Mouse (Mus musculus): Measurements from ENCODE around the gene Capn2. TPM values are rescaled to one million over a fixed set of nuclear protein-coding genes. Genes with fewer than 3 reads are reported as not detected.

The Capn2 gene
- polyA plus RNA-seq, 1 experiment from 2014 or later: 95.1 TPM

DNA sequence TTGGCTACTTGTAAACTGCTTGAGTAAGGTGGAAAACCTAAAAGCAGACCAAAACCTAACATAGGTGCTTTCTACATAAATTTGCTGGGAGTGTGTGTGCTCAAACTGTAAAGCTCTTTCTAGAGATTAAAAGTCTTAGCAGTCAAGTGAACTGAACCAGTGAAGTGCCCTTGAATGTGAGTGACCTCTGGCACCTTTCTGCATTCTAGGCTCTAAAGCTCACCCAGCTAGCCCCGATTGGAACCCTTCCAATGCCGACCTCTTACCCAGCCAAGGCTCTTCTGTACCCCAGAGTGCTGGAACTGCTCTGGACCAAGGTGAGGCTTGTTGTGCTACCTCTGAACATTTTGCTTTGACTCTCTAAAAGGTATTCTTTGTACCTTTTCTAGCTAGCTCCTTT, 73.3 kb downstream of the Capn2 start:
- Histone ChIP-seq H3K36me3 (peaks cover 47% of the 10 kb centered on the region), H3K9ac (no peak overlapping the region), H3K4me2 (replicated peaks) (no peak overlapping the region), H3K27ac (no peak overlapping the region), H3K27me3 (replicated peaks) (no peaks in the 10 kb centered on the region), H3K4me1 (replicated peaks) (no peaks in the 10 kb centered on the region), H3K4me3 (replicated peaks) (no peak overlapping the region), H3K9me3 (no peaks in the 10 kb centered on the region)
- no peak for ATAC-seq
- 86% methylated on average over 2 of the region's 2 CpGs for WGBS

GRCm38 (mm10) chr1:182441791-182442473, 75.5 kb downstream of the Capn2 start:
- H3K4me3 ChIP-seq (replicated peaks): no peak overlapping the region
- no peak overlapping the region for H3K27ac ChIP-seq
- 87% methylated on average over 18 of the region's 18 CpGs for WGBS
- no peaks in the 10 kb centered on the region for H3K9me3 ChIP-seq
- H3K9ac ChIP-seq: no peak overlapping the region
- no peaks in the 10 kb centered on the region for H3K4me1 ChIP-seq (replicated peaks)
- H3K4me2 ChIP-seq (replicated peaks): no peak overlapping the region
- no peaks in the 10 kb centered on the region for H3K27me3 ChIP-seq (replicated peaks)
- peaks cover 37% of the 10 kb centered on the region for H3K36me3 ChIP-seq
- no peak for ATAC-seq

DNA sequence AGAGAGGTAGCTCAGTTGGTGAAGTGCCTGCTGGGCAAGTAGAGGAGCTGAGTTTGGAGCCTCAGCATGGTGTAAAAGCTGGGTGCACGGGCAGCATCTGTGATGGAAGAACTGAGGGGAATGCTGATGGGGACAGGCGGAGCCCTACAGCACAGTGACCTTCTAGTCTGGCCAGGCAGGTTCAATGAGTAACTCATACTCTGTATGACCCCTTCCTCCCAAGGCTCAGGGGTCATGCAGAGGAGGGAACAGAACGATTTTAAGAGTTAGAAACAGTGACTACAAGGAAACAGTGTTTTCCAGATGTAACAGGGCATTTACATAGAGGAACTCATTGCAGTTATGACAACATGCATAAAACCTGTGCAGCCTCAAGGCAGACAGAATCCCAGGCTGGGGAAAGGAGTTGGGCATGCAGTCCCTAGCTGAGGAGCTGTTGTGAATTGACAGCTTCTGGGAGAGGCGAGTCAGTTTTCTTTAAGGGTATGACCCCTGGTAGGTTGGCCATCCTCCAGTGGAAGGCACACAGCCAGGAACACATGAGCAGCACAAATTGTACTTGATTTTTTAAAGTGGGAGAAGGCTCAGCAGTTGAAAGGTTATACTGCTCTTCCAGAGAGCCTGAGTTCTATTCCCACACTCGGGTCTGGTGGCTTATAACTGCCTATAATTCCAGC, 77.7 kb downstream of the Capn2 start:
- H3K27ac ChIP-seq: no peak overlapping the region
- 64% methylated on average over 5 of the region's 5 CpGs for WGBS
- peaks cover 32% of the 10 kb centered on the region for H3K36me3 ChIP-seq
- H3K4me2 ChIP-seq (replicated peaks): no peak overlapping the region
- no peak overlapping the region for H3K4me3 ChIP-seq (replicated peaks)
- no peaks in the 10 kb centered on the region for H3K27me3 ChIP-seq (replicated peaks)
- no peak overlapping the region for H3K9ac ChIP-seq
- no peaks in the 10 kb centered on the region for H3K9me3 ChIP-seq
- H3K4me1 ChIP-seq (replicated peaks): no peaks in the 10 kb centered on the region
- ATAC-seq: no peak

GRCm38 (mm10) chr1:182436746-182437145, 80.7 kb downstream of the Capn2 start:
- Histone ChIP-seq H3K4me2 (replicated peaks) (no peak overlapping the region), H3K27ac (no peak overlapping the region), H3K4me1 (replicated peaks) (no peaks in the 10 kb centered on the region), H3K27me3 (replicated peaks) (no peaks in the 10 kb centered on the region), H3K36me3 (peaks cover 27% of the 10 kb centered on the region), H3K9me3 (no peaks in the 10 kb centered on the region), H3K9ac (no peak overlapping the region), H3K4me3 (replicated peaks) (no peak overlapping the region)
- ATAC-seq: no peak
- WGBS: 62% methylated on average over 5 of the region's 5 CpGs

DNA sequence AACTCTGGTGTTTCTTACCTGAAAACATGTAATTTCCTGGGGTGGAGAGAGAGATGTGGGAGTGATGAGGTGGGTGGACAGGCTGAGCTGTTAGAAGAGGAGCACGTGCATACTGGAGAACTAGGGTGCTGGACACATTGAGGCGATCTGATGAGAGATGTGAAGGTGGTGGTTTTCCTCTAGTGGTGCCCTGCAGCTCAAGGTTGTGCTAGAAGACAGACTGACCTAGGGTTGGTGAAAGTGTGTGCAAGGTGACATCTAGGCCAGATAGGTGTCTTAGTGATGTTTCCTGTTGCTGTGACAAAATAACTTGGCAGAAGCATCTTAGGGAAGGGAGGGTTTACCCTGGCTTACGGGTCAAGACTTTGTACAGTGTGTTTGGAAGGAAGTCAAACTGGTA, 85.3 kb downstream of the Capn2 start:
- H3K36me3 ChIP-seq: peaks cover 16% of the 10 kb centered on the region; the same call in 1 of the 2 replicates
- H3K4me2 ChIP-seq (replicated peaks): no peak overlapping the region
- H3K4me3 ChIP-seq (replicated peaks): no peak overlapping the region
- H3K9me3 ChIP-seq: no peaks in the 10 kb centered on the region
- ATAC-seq: no peak
- no peak overlapping the region for H3K27ac ChIP-seq
- H3K27me3 ChIP-seq (replicated peaks): no peaks in the 10 kb centered on the region
- 93% methylated on average over 3 of the region's 3 CpGs for WGBS
- no peaks in the 10 kb centered on the region for H3K4me1 ChIP-seq (replicated peaks)
- no peak overlapping the region for H3K9ac ChIP-seq

DNA sequence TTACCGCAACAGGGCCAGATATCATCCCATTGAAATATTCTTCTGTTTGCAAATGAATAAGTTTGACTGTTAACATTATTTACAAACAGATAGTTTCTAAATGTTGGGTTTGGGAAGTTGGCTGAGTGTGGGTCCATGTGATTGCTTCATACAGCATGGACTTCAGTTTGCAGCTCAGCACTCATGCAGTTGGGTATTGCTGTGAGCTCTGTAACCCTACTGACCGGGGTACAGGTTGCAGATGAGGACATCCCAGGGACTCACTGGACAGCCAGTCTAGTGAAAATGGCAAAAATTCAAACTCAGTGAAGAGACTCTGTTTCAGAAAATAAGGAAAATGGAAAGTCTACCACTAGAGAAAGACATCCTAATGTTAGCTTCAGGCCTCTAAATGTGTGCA, 86.7 kb downstream of the Capn2 start:
- Histone ChIP-seq H3K36me3 (peaks cover 10% of the 10 kb centered on the region; the same call in 1 of the 2 replicates), H3K9me3 (no peaks in the 10 kb centered on the region), H3K4me2 (replicated peaks) (no peak overlapping the region), H3K4me3 (replicated peaks) (no peak overlapping the region), H3K27me3 (replicated peaks) (no peaks in the 10 kb centered on the region), H3K9ac (no peak overlapping the region), H3K4me1 (replicated peaks) (peaks cover 2% of the 10 kb centered on the region; the same call in 1 of the 2 replicates), H3K27ac (no peak overlapping the region)
- no peak for ATAC-seq
- WGBS: 98% methylated on average over 2 of the region's 2 CpGs

DNA sequence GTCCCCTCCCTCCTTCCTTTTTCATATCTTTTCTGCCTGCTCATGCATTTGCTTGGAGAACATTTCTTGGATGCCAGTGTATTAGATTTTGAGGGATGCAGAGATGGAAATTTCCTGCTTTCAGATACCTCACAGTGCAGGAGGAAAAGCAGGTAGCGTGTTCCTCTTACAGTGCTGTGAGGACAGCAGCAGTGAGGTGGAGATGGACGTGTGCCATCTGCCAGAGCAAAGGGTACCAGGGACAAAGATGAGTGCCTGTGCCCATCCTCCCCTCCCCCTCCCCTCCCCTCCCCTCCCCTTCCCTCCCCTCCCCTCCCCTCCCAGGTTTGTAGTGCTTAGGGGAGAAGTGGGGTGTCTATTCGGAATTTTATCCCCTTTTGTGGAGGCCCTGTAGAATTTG, 87.6 kb downstream of the Capn2 start:
- H3K36me3 ChIP-seq: peaks cover 8% of the 10 kb centered on the region; the same call in 1 of the 2 replicates
- no peak overlapping the region for H3K27ac ChIP-seq
- H3K4me2 ChIP-seq (replicated peaks): no peak overlapping the region
- H3K4me1 ChIP-seq (replicated peaks): peaks cover 7% of the 10 kb centered on the region
- no peaks in the 10 kb centered on the region for H3K27me3 ChIP-seq (replicated peaks)
- ATAC-seq: no peak
- no peak overlapping the region for H3K4me3 ChIP-seq (replicated peaks)
- no peaks in the 10 kb centered on the region for H3K9me3 ChIP-seq
- 83% methylated on average over 2 of the region's 3 CpGs for WGBS
- no peak overlapping the region for H3K9ac ChIP-seq

GRCm38 (mm10) chr1:182427426-182427825, 90.0 kb downstream of the Capn2 start:
- 69% methylated on average over 1 of the region's 1 CpGs for WGBS

GRCm38 (mm10) chr1:182426444-182426843, 91.0 kb downstream of the Capn2 start:
- Histone ChIP-seq H3K27me3 (replicated peaks) (no peaks in the 10 kb centered on the region), H3K4me1 (replicated peaks) (peaks cover 8% of the 10 kb centered on the region), H3K4me2 (replicated peaks) (no peak overlapping the region), H3K9ac (no peak overlapping the region), H3K27ac (no peak overlapping the region), H3K4me3 (replicated peaks) (no peak overlapping the region), H3K9me3 (no peaks in the 10 kb centered on the region), H3K36me3 (no peaks in the 10 kb centered on the region)
- no peak for ATAC-seq
- 48% methylated on average over 2 of the region's 2 CpGs for WGBS

More at GRCm38 (mm10) chr1:182427426-182427825, 90.0 kb downstream of the Capn2 start:
- Histone ChIP-seq H3K4me2 (replicated peaks) (no peak overlapping the region), H3K9ac (no peak overlapping the region), H3K4me1 (replicated peaks) (peaks cover 8% of the 10 kb centered on the region), H3K36me3 (0 out of 2 replicates have a peak, but pooled peaks cover 5% of the 10 kb centered on the region), H3K4me3 (replicated peaks) (no peak overlapping the region), H3K27ac (no peak overlapping the region), H3K27me3 (replicated peaks) (no peaks in the 10 kb centered on the region), H3K9me3 (no peaks in the 10 kb centered on the region)
- ATAC-seq: no peak

- Histone ChIP-seq H3K9ac (no peak overlapping the region), H3K27me3 (replicated peaks) (no peaks in the 10 kb centered on the region), H3K4me3 (replicated peaks) (no peak overlapping the region), H3K9me3 (no peaks in the 10 kb centered on the region), H3K4me2 (replicated peaks) (no peak overlapping the region), H3K36me3 (no peaks in the 10 kb centered on the region), H3K27ac (no peak overlapping the region), H3K4me1 (replicated peaks) (peaks cover 8% of the 10 kb centered on the region)
- 72% methylated on average over 3 of the region's 3 CpGs for WGBS
- ATAC-seq: no peak
Measured at GRCm38 (mm10) chr1:182425176-182425575, 92.2 kb downstream of the Capn2 start.

- Histone ChIP-seq H3K4me3 (replicated peaks) (no peak overlapping the region), H3K27me3 (replicated peaks) (no peaks in the 10 kb centered on the region), H3K36me3 (no peaks in the 10 kb centered on the region), H3K9ac (no peak overlapping the region), H3K4me2 (replicated peaks) (no peak overlapping the region), H3K4me1 (replicated peaks) (peaks cover 8% of the 10 kb centered on the region), H3K9me3 (no peaks in the 10 kb centered on the region), H3K27ac (no peak overlapping the region)
- no peak for ATAC-seq
- 77% methylated on average over 2 of the region's 2 CpGs for WGBS
Measured at GRCm38 (mm10) chr1:182424274-182424673, 93.1 kb downstream of the Capn2 start.

DNA sequence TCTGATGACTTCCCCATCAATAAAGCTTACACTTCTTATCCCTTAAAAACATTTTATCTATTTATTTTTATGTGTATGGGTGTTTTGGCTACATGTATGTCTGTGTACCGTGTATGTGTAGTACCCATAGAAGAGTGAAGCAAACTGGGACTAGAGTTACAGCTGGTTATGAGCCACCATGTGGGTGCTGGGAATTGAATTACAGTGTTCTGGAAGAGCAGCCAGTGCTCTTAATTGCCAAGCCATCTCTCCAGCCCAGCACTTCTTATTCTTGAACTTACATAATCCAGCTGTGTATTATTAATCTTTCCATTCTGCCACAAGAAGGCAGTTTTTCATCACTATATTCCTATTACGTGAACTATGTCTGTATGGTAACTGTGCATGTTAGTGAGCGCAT, 97.9 kb downstream of the Capn2 start:
- no peak overlapping the region for H3K4me2 ChIP-seq (replicated peaks)
- 72% methylated on average over 3 of the region's 3 CpGs for WGBS
- no peaks in the 10 kb centered on the region for H3K27me3 ChIP-seq (replicated peaks)
- no peaks in the 10 kb centered on the region for H3K36me3 ChIP-seq
- no peak overlapping the region for H3K27ac ChIP-seq
- ATAC-seq: no peak
- H3K9ac ChIP-seq: no peak overlapping the region
- H3K9me3 ChIP-seq: no peaks in the 10 kb centered on the region
- no peak overlapping the region for H3K4me3 ChIP-seq (replicated peaks)
- H3K4me1 ChIP-seq (replicated peaks): no peaks in the 10 kb centered on the region
